Mouse (Mus musculus): Measurements from ENCODE around the gene Kcng4.

GRCm38 (mm10) chr8:119632909-119633308 is 2.6 kb downstream of the Kcng4 start:
- TF ChIP-seq POLR2A (IDR thresholded peaks at IDR 0.05; ENCODE audit: low read depth, low read length) = no peak
- TF ChIP-seq CTCF (IDR thresholded peaks at IDR 0.05; ENCODE audit: extremely low read depth, insufficient read length, insufficient replicate concordance, low read depth, low read length) = no peak

Data from small intestine, adult 2 months (tissue).